Mouse (Mus musculus): ENCODE data around the gene Rab44. TPM values are rescaled to one million over a fixed set of nuclear protein-coding genes. Genes with fewer than 3 reads are reported as not detected.

Gene Rab44
- polyA plus RNA-seq, 1 experiment = 0.16 TPM

GRCm38 (mm10) chr17:29165967-29166578 lies 52.1 kb downstream of the Rab44 start:
- Histone ChIP-seq H3K36me3 (ENCODE audit: control insufficient read depth) (no peaks in the 10 kb centered on the region), H3K4me1 (ENCODE audit: control insufficient read depth) (peaks cover 20% of the 10 kb centered on the region), H3K9me3 (ENCODE audit: control insufficient read depth, low read length) (peaks cover 4% of the 10 kb centered on the region), H3K27me3 (ENCODE audit: control insufficient read depth) (peaks cover 2% of the 10 kb centered on the region), H3K4me3 (replicated peaks) (no peak overlapping the region)
- no peak for TF ChIP-seq TAL1 (IDR thresholded peaks at IDR 0.05; ENCODE audit: low read length)
- TF ChIP-seq GATA1 (IDR thresholded peaks at IDR 0.05; ENCODE audit: low read length) = no peak

GRCm38 (mm10) chr17:29167371-29167770 lies 53.4 kb downstream of the Rab44 start:
- Histone ChIP-seq H3K9me3 (ENCODE audit: control insufficient read depth, low read length) (no peaks in the 10 kb centered on the region), H3K27me3 (ENCODE audit: control insufficient read depth) (peaks cover 2% of the 10 kb centered on the region), H3K4me3 (replicated peaks) (no peak overlapping the region), H3K36me3 (ENCODE audit: control insufficient read depth) (no peaks in the 10 kb centered on the region), H3K4me1 (ENCODE audit: control insufficient read depth) (peaks cover 20% of the 10 kb centered on the region)
- TF ChIP-seq GATA1 (IDR thresholded peaks at IDR 0.05; ENCODE audit: low read length) = no peak
- no peak for TF ChIP-seq TAL1 (IDR thresholded peaks at IDR 0.05; ENCODE audit: low read length)

- Histone ChIP-seq H3K4me1 (ENCODE audit: control insufficient read depth) (peaks cover 20% of the 10 kb centered on the region), H3K36me3 (ENCODE audit: control insufficient read depth) (no peaks in the 10 kb centered on the region), H3K27me3 (ENCODE audit: control insufficient read depth) (no peaks in the 10 kb centered on the region), H3K9me3 (ENCODE audit: control insufficient read depth, low read length) (no peaks in the 10 kb centered on the region), H3K4me3 (replicated peaks) (no peak overlapping the region)
- TF ChIP-seq GATA1 (IDR thresholded peaks at IDR 0.05; ENCODE audit: low read length) (no peak), TAL1 (IDR thresholded peaks at IDR 0.05; ENCODE audit: low read length) (no peak)
Measured at GRCm38 (mm10) chr17:29168438-29168837, 54.5 kb downstream of the Rab44 start.

GRCm38 (mm10) chr17:29168996-29169601 lies 55.2 kb downstream of the Rab44 start:
- no peak for TF ChIP-seq TAL1 (IDR thresholded peaks at IDR 0.05; ENCODE audit: low read length)
- TF ChIP-seq GATA1 (IDR thresholded peaks at IDR 0.05; ENCODE audit: low read length) = no peak
- no peaks in the 10 kb centered on the region for H3K9me3 ChIP-seq (ENCODE audit: control insufficient read depth, low read length)
- no peaks in the 10 kb centered on the region for H3K27me3 ChIP-seq (ENCODE audit: control insufficient read depth)
- no peak overlapping the region for H3K4me3 ChIP-seq (replicated peaks)
- peaks cover 20% of the 10 kb centered on the region for H3K4me1 ChIP-seq (ENCODE audit: control insufficient read depth)
- H3K36me3 ChIP-seq (ENCODE audit: control insufficient read depth) = no peaks in the 10 kb centered on the region

- H3K4me1 ChIP-seq (ENCODE audit: control insufficient read depth) = peaks cover 7% of the 10 kb centered on the region
Measured at GRCm38 (mm10) chr17:29170431-29171000, 56.6 kb downstream of the Rab44 start.

GRCm38 (mm10) chr17:29171001-29171772 lies 57.2 kb downstream of the Rab44 start:
- H3K36me3 ChIP-seq (ENCODE audit: control insufficient read depth) = no peaks in the 10 kb centered on the region
- H3K4me1 ChIP-seq (ENCODE audit: control insufficient read depth) = peaks cover under 1% of the 10 kb centered on the region
- no peaks in the 10 kb centered on the region for H3K9me3 ChIP-seq (ENCODE audit: control insufficient read depth, low read length)
- no peak overlapping the region for H3K4me3 ChIP-seq (replicated peaks)
- no peaks in the 10 kb centered on the region for H3K27me3 ChIP-seq (ENCODE audit: control insufficient read depth)
- TF ChIP-seq TAL1 (IDR thresholded peaks at IDR 0.05; ENCODE audit: low read length) (no peak), GATA1 (IDR thresholded peaks at IDR 0.05; ENCODE audit: low read length) (no peak)

More at GRCm38 (mm10) chr17:29170431-29171000, 56.6 kb downstream of the Rab44 start:
- Histone ChIP-seq H3K4me3 (replicated peaks) (no peak overlapping the region), H3K9me3 (ENCODE audit: control insufficient read depth, low read length) (no peaks in the 10 kb centered on the region), H3K27me3 (ENCODE audit: control insufficient read depth) (no peaks in the 10 kb centered on the region), H3K36me3 (ENCODE audit: control insufficient read depth) (no peaks in the 10 kb centered on the region)
- TF ChIP-seq TAL1 (IDR thresholded peaks at IDR 0.05; ENCODE audit: low read length) (no peak), GATA1 (IDR thresholded peaks at IDR 0.05; ENCODE audit: low read length) (no peak)

GRCm38 (mm10) chr17:29172062-29172461 lies 58.1 kb downstream of the Rab44 start:
- Histone ChIP-seq H3K36me3 (ENCODE audit: control insufficient read depth) (no peaks in the 10 kb centered on the region), H3K4me1 (ENCODE audit: control insufficient read depth) (no peaks in the 10 kb centered on the region; the same call in none of the 2 replicates), H3K27me3 (ENCODE audit: control insufficient read depth) (no peaks in the 10 kb centered on the region), H3K9me3 (ENCODE audit: control insufficient read depth, low read length) (no peaks in the 10 kb centered on the region), H3K4me3 (replicated peaks) (no peak overlapping the region)
- TF ChIP-seq GATA1 (IDR thresholded peaks at IDR 0.05; ENCODE audit: low read length) (no peak), TAL1 (IDR thresholded peaks at IDR 0.05; ENCODE audit: low read length) (no peak)

- Histone ChIP-seq H3K4me1 (ENCODE audit: control insufficient read depth) (no peaks in the 10 kb centered on the region; the same call in none of the 2 replicates), H3K36me3 (ENCODE audit: control insufficient read depth) (no peaks in the 10 kb centered on the region), H3K4me3 (replicated peaks) (no peak overlapping the region), H3K27me3 (ENCODE audit: control insufficient read depth) (no peaks in the 10 kb centered on the region), H3K9me3 (ENCODE audit: control insufficient read depth, low read length) (no peaks in the 10 kb centered on the region)
- no peak for TF ChIP-seq GATA1 (IDR thresholded peaks at IDR 0.05; ENCODE audit: low read length)
- TF ChIP-seq TAL1 (IDR thresholded peaks at IDR 0.05; ENCODE audit: low read length) = no peak
Measured at GRCm38 (mm10) chr17:29173165-29173564, 59.2 kb downstream of the Rab44 start.

- H3K4me1 ChIP-seq (ENCODE audit: control insufficient read depth) = no peaks in the 10 kb centered on the region; the same call in none of the 2 replicates
- no peaks in the 10 kb centered on the region for H3K36me3 ChIP-seq (ENCODE audit: control insufficient read depth)
- H3K27me3 ChIP-seq (ENCODE audit: control insufficient read depth) = no peaks in the 10 kb centered on the region
- no peak for TF ChIP-seq GATA1 (IDR thresholded peaks at IDR 0.05; ENCODE audit: low read length)
- no peak for TF ChIP-seq TAL1 (IDR thresholded peaks at IDR 0.05; ENCODE audit: low read length)
- H3K4me3 ChIP-seq (replicated peaks) = no peak overlapping the region
- no peaks in the 10 kb centered on the region for H3K9me3 ChIP-seq (ENCODE audit: control insufficient read depth, low read length)
Measured at GRCm38 (mm10) chr17:29175693-29176092, 61.7 kb downstream of the Rab44 start.
